Mouse (Mus musculus): ENCODE data around the gene Slc33a1.

GRCm38 (mm10) chr3:63897177-63897576 is 67.4 kb downstream of the Slc33a1 start:
- TF ChIP-seq EP300 (optimal IDR thresholded peaks at IDR 0.05) (no peak), CTCF (IDR thresholded peaks at IDR 0.05; ENCODE audit: low read depth) (no peak)
